Mouse (Mus musculus) gastrocnemius, postnatal 36 days (tissue): ENCODE data around the gene Sept9. TPM values are rescaled to one million over a fixed set of nuclear protein-coding genes. Genes with fewer than 3 reads are reported as not detected.

Experiments
- DNase-seq, 2 experiments: peaks; one replicate each; pipeline ENCODE4 v3.0.0; 2022
- intact Hi-C: fragments of 180-260 bp; cut with DNase I; formaldehyde crosslinking; loops from one replicate; pipeline ENCODE4 v1.15.1; 2025
- total RNA-seq, 2 experiments: library from RNA; stranded (reverse); gene quantifications; 2 replicates each; pipeline ENCODE4 v1.2.3; 2021

Gene Sept9
- total RNA-seq, 2 experiments from 2014 or later: 11.3 to 14.2 TPM

DNA sequence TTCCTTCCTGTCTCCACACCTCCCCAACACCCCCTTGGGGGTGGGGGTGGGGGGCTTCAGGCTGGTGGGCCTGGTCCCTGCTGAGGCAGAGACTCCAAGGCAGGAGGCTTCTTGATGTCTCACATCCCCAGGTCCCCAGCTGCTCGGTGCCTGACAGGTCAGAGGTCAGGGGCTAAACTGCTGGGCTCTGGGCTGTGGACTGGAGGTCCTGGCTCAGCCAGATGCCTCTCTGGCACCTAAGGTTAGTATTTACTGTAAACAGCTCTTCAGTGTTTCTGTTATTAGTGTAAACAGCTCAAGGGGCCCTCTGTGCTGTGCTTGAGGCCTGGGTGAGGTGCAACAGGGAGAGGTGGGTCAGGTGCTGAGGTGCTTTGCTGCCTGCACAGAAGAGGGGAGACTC is 78.7 kb downstream of the Sept9 start:
- DNase-seq: no peak
- intact Hi-C loops: no loop called here

DNA sequence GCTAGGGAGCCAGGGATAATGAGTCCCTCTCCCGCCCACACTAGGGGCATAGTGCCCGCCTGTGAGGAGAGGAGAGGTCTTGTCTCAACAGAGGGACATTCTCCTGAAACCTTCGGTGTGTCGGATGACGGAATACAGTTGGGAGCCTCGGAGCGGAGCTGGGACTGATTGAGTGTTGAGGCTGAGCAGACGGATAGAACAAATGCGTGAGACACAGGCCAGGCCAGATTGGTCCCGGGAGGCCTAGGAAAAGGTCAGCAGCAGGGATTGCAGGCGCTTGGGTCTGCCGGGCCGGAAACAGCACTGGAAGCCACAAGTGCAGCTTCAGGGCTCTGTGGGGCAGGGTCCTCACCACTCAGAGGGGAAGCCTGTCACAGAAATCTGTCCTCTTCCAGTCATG is 79.1 kb downstream of the Sept9 start:
- no peak for DNase-seq

DNA sequence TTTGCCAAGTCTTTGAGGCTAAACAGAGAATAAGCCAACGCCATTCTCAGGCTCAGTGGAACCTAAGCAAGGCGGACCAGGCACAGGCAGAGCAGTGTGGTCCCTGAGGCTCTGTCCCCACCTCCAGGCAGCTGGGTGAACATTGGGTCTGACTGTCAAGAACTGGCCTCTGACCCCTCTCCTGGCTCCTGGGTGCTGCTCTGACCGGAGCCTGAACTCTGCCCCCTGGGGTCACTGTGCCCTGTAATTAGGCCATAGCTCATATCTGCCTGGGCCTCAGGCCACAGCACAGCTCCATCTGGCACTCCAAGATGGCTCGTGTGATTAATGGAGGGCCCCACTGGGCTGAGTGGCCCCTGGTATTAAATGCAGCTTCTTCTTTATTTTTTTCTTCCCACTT is 80.5 kb downstream of the Sept9 start:
- intact Hi-C loops: no loop called here
- DNase-seq: no peak

More for the DNA sequence above, 79.1 kb downstream of the Sept9 start:
- intact Hi-C loops: no loop called here

DNA sequence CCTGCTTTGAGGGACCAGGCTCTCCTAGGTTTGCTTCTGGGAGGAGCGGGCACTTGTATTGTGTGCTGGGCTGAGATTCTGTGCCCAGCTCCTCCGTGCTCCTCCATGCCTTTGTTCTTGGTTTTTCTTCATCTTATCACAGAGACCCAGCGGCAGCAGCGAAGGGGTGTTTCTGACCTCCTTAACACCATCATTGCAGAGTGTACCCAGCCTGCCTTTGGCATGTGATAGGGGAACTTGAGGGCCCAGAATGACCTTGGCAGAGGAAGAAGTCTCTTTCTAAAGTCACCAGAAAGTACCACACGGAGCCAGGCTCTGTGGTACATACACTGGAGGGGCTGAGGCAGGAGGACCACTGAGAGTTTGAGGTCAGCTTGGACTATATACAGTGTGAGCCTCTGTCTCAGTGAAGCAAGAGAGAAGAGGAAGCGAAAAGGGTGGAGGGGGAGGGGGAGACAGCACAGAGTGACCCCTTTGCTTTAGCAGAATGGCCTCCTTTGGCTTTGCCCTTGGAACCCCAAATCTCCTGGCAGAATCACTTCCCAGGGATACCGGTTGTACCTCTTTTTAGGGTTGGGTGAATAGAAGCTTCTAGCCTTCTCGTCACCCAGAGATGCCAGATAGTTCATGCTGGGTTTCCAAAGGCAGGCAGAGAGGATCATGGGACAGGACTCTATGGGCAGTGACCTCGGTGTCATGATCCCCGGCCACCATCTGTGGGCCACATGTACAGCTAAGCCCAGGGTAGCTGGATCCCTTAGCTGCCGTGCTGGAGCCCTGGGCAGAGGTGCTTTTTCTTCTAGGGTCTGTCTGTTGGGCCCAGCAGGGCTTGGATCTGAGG is 83.8 kb downstream of the Sept9 start:
- DNase-seq: no peak
- intact Hi-C loops: loop anchor here (2.0 kb wide), 1 partner anchor 26 kb away; no protein-coding TSS in a partner anchor

DNA sequence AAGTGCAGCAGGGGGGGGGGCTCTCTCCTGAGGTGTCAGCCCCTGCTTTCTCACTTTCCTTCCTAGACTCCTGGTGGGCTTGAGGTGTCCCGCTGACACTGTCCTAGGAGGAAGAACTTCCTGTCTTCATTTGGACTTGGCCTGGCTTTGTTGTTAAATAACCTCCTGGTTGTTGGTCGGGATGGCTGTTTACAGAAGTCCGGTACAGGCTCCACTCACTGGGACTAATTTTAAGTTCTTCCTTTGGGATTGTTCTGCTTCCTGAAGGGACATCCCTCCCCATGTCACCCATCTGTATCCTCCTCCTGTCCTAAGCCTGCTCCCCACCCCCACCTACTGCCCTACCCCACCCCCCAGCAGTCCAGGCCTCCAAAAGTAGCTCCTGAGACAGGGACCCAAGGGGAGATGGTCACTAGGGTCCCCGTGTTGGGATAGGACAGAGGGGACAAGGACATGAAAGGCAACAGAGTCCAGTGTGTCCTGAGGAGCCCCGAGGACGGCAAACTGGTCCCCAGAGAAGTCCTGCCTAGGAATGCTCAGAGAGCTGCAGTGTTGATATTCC is 84.5 kb downstream of the Sept9 start:
- no peak for DNase-seq
- intact Hi-C loops: loop anchor here (2.0 kb wide), 1 partner anchor 25 kb away; no protein-coding TSS in a partner anchor

DNA sequence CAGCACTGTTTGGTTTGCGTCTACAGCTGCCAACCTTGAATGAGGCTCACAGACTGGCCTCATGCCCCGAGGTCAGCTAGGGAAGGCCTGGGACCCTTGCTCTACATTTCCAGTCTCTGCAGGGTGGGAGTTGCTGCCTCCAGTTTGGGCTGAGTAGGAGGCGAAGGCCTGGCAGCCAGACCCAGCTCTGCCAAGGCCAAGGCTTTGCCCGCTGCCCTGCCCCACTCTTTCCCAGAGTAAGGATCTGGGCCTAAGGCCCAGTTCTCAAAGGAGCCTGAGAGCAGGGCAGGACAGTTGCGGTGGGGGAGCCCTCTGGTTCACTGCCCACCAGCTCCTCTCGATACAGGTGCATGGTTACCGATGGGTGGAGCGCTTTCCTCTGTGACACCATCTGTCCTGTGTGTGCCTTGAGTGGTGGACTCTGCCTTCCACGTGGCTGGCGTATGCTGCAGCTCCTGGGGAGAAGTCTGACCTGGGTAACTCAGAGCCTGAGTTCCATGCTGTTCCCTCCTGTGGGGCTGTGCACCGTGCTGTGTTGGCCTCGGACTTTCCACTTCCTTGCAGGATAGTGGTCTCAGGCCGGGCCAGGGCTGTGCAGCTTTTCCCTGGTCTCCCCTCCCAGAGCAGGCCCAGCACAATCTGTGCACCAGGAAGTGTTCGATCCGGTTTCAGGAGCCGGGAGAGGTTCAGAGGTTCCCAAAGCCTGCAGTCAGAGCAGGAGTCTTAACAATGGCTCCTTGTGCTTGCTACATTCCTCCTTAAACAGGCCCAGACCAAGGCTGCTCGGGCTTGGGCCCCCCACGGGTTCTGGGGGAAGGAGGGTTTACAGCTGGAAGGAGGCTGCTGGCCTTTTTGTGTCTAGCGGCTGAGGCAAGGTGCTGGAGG is 85.5 kb downstream of the Sept9 start:
- DNase-seq: no peak
- intact Hi-C loops: no loop called here

DNA sequence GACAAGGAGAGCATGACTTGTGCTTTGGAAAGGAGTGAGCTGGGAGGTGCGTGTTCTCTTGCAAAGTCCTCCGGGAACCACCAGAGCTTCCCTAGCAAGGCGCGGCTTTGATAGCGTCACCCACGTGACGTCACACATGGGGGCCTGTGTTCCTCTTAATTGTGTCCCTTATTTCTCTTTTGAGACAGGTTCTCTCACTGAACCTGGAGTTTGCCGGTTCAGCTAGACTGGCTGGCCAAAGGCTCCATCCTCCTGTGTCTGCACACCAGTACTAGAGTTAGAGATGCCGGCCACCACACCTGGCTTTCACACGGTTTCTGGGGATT is 86.1 kb downstream of the Sept9 start:
- intact Hi-C loops: no loop called here
- DNase-seq: no peak

DNA sequence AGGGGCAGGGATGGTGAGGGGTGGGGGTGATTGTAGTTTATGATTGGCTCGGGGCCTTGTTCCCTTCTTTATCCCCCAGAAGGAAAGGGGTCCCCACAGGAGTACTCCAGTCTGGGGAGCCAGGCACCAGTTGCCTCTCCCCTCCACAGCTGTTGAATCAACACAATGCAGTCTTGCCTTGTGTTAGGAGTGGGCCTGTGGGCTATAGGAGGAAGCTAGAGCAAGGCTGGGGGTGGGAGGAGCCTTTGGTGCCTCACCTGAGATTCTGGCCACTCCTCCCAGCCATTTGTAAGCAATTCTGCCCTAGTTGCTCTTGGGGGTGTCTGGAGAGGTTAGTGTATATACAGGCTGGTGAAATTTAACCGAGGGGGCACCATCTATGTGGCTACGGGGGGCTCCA is 88.3 kb downstream of the Sept9 start:
- intact Hi-C loops: no loop called here
- DNase-seq: no peak

DNA sequence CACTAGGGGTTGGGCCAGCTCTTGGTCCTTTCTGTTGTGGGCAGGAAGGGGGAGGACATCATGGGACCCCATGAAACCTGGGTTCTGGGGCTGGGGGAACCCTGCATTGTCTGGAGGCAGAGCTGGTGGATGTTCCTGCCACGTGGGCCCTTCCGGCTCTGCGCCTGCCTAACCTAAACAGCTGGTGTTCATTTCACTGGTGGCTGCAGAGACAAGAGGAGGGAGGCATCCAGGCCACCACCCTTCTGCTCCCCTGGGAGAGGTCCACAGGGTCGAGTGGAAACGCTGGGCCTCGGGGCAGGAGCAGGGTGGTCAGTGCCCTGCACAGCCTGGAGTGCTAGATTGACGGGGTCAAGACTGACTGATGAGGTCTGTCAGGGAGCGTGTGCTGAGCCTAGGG is 89.3 kb downstream of the Sept9 start:
- DNase-seq: no peak
- intact Hi-C loops: no loop called here

DNA sequence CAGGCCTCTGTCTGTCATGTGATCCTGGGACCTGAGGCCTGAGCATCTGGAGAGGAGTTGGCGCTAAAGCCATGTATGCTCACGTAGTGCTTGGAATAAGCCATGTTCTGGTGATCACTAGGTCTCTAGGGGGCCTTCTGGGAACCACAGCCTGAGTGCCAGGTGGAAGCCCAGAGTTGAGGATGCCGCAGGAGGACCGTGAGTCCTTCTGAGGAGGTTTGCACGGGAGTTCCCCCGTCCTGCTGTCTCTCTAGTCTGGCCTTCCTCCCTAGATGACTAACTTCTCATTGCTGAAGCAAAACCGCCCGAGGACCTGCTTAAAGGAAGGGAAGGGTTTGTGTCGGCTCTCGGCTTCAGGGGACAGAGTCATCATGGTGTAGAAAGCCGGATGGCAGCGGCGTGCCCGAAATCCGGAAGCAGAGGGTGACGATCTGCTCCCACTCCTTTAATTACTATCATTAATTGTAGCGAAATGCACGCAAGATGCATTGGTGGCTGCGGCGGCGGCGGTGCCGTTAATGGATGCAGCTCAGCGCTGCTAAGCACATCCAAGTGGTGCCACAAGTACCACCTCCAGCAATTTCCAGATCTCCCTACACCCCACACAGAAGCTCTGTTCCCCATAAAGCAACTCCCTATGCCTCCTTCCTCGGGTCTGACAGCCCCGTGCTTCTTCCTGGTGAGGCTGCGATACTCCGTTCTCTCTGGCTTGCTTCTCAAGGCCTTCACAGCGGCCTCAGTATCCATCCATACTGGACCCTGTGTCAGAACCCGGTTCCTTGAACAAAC is 92.0 kb downstream of the Sept9 start:
- no peak for DNase-seq
- intact Hi-C loops: no loop called here

DNA sequence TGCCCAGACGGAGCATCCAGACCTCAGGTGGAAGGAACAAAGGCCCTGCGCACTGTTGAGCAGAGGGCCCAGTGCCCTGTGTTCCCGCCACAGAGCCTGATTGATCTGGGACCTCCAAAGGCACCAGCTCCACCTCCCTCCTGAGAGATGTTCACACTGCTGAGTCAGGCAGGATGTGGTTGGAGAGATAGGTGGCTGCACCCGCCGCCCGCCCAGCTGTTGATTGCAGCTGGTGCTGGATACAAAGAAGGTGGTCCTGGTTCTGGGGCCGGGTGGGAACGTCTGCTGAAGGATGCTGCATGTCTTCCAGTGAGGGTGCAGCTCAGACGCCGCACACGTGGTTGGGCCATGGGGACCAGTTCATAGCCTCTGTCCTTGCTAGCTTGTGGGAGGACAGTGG is 93.0 kb downstream of the Sept9 start:
- no peak for DNase-seq
- intact Hi-C loops: no loop called here

DNA sequence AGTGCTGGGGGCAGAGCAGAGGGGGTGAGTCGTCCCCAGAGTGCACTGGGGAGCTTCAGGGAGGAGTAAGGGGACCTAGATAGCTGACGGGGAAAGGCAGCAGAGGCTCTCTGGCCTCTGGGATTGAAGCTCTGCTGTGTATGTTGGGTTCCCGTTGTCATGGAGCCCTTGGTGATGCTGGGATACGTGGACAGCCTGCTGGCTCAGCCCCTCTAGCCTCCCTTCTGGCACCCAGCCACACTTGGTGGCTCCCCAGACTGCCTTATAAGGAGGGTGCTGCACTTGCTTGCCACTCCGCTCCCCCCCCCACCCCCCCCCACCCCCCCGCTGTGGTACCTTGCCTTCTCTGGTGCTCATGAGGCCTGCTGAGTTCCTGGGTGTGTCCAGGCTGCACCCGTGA is 95.8 kb downstream of the Sept9 start:
- intact Hi-C loops: no loop called here
- DNase-seq: no peak

DNA sequence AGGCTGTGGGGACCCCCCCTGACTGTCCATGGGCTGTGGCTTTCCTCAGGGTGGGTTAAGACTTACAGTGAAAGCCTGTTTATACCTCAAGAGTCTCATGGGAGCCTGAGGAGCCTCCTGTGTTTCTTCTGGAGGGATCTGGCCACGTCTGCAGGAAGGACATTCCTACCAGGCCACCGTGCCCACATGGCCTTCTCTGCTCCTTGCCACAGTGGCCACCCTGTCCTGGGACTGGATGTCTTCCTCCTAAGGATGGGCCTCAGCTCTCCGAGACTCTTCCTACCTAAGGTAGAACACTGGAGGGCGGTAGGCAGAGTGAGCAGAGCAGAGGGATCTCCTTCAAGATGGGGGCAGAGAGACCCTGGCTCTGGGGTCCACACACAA is 96.6 kb downstream of the Sept9 start:
- no peak for DNase-seq
- intact Hi-C loops: no loop called here

DNA sequence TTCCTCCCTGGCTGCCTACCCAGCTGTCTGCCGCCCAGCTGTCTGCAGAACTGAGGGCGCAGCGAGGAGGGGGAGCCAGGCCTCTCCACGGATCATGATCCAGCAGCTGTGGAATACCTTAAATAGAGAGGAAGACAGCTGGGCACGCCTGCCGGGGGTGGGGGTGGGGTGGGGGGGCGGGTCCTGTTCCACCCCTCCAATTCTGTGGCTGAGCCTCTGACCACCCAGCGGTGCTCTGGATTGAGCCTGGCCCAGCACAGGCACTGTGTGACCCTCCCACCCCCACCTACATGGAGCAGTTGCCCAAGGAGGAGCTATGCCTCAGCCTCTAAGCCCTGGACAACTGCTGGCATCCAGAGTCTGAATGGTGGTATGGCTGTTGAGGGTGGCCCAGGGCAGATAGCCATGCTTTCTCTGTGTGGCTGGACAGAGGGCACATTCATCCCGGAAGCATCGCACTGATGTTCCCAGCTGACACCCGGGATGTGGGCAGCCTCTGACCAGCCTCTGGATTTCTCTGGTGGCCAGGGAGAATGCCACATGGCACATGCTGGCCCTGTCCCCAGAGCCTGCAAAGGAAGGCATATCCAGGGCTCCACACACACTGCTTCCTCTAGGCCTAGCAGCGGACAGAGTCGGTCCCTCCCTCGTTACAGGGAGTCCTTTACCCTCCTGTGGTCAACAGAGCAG is 97.2 kb downstream of the Sept9 start:
- intact Hi-C loops: no loop called here
- no peak for DNase-seq

DNA sequence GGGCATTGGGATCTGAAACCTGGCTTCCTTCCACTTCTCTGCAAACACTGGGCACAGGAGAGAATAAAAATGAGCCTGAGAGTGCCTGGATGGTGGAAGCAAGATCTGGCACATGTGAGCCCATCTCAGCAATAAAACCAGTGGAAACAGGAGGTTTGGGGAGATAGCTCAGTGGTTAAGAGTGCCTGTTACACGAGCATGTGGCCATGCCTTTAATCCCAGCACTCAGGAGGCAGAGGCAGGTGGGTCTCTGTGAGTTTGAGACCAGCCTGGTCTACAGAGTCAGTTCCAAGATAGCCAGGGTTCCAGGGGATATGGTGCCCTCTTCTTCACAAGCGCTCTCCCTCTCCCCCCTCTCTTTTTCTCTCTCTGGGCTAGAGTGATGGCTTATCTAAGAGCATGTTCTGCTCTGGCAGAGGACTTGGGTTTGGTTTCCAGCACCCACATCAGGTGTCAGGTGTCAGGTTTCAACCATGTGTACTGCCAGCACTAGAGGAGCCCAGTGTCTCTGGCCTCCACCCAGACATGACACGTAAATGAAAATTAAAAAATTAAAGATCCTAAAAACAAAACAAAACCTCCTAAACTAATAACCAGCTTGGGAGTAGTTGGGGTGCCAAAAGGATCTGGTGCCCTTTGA is 97.8 kb downstream of the Sept9 start:
- intact Hi-C loops: no loop called here
- no peak for DNase-seq

DNA sequence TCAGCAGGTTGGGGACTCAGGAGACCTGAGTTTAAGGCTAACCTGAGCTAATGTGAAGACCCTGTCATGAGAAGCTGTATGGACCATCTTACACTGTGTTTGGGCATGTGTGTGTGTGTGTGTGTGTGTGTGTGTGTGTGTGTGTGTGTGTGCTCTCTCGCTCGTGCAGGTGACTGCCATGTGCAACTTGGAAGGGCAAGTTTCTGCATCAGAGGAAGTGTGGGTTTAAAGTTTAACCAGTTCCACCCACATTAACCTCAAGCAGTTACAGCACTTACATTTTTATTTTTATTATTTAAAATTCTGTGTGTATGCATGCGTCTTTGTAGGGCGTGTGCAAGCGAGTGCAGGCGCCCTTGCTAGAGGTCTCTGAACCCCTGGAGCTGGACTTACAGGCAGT is 100.3 kb downstream of the Sept9 start:
- intact Hi-C loops: no loop called here

DNA sequence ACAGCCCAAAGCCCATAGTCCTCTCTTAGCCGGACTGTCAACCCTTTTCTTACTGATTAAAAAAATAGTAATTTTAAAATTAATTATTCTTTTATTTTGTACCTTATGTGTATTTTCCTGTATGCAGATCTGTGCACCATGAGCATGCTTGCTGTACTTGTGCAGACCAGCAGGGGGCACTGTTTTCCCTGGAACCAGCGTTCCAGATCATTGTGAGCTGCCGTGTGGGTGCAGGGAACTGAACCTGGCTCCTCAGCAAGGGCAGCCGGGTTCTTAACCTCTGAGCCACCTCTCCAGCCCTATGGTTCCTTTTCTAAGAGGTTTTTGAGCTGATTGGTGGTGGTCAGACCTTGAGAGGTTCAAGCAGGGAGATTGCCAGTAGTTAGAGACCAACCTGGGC is 101.3 kb downstream of the Sept9 start:
- DNase-seq: no peak
- intact Hi-C loops: no loop called here

More for the DNA sequence above, 100.3 kb downstream of the Sept9 start:
- DNase-seq: no peak

DNA sequence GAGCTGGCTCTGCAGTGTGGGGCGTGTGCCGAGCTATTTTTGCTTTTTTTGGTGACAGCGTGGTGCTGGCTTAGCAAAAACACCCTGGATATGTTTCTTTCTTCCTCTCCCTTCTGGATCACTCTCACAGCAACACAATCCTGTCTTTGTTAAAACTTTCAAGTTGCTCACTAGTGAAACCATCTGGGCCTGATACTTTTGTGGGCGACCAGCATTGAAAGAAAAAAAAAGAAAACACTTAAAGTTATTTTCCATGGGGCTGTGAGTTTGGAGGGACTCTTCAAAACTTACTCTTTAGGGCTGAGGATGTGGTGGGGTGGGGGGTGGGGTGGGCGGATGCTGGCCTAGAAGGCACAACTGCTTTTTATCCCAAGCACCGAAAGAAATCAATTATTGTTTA is 102.3 kb downstream of the Sept9 start:
- DNase-seq: no peak
- intact Hi-C loops: no loop called here

DNA sequence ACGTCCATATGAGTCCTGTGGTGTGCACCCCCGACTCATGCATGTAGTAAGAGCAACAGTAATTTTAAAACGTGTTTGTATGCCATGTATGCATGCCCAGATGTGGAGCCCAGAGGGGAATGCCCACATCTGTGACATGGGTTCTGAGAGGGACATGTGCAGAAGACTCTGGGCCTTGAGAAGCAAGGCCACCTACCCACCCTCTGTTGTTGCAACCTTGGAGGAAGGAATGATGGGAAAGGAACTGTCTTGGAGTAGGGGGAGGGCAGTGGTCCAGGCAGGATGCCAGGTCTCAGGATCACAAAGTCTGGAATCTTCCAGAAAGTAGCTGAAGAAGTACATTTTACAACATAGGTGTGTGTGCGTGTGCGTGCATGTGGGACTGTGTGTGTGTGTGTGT is 102.9 kb downstream of the Sept9 start:
- DNase-seq: no peak
- intact Hi-C loops: no loop called here
